Mouse (Mus musculus) forebrain, embryonic 14.5 days (tissue): ENCODE measurements around the gene Cdk5rap2. TPM values are rescaled to one million over a fixed set of nuclear protein-coding genes. Genes with fewer than 3 reads are reported as not detected.

ENCODE experiments used
- ATAC-seq: fragments of 200-750 bp; cut with Nextera tagmentation; 2 replicates; pipeline ENCODE4 v1.8.0; 2017; ENCODE audit warnings: mild to moderate bottlenecking, moderate library complexity
- DNase-seq: peaks from one replicate; pipeline ENCODE4 v3.0.0-alpha.2; 2015; ENCODE audit warnings: low spot score
- H3K27ac ChIP-seq: fragments of 300-500 bp; sonication (generic); 2 replicates; pipeline ENCODE4 v1.5.1; 2014; ENCODE audit warnings: low read depth, mild to moderate bottlenecking, control low read depth, low read length, moderate library complexity
- H3K27me3 ChIP-seq: fragments of 300-500 bp; sonication (generic); replicated peaks from 2 replicates; pipeline ENCODE4 v1.6.1; 2014; ENCODE audit warnings: low read length, control low read depth, mixed read lengths; ENCODE audit not compliant: control insufficient read depth, insufficient read depth
- H3K36me3 ChIP-seq: fragments of 300-500 bp; sonication (generic); 2 replicates; pipeline ENCODE4 v1.6.1; 2014; ENCODE audit warnings: low read length, control low read depth; ENCODE audit not compliant: control insufficient read depth, insufficient read depth
- H3K4me1 ChIP-seq: fragments of 300-500 bp; sonication (generic); 2 replicates; pipeline ENCODE4 v1.6.1; 2014; ENCODE audit warnings: antibody characterized with exemption, low read length, control low read depth; ENCODE audit not compliant: control insufficient read depth, insufficient read depth
- H3K4me2 ChIP-seq: fragments of 300-500 bp; sonication (generic); 2 replicates; pipeline ENCODE4 v1.6.1; 2014; ENCODE audit warnings: mild to moderate bottlenecking, control low read depth, low read length
- H3K4me3 ChIP-seq: fragments of 300-500 bp; sonication (generic); 2 replicates; pipeline ENCODE4 v1.5.1; 2014; ENCODE audit warnings: low read depth, low read length, control low read depth
- H3K9ac ChIP-seq: fragments of 300-500 bp; sonication (generic); 2 replicates; pipeline ENCODE4 v1.6.1; 2014; ENCODE audit warnings: mild to moderate bottlenecking, low read length, control low read depth, moderate library complexity
- H3K9me3 ChIP-seq: fragments of 300-500 bp; sonication (generic); replicated peaks from 2 replicates; pipeline ENCODE4 v1.6.1; 2016; ENCODE audit warnings: low read length, control low read depth, mixed read lengths; ENCODE audit not compliant: control insufficient read depth
- WGBS: fragments of 180-500 bp; shearing (Covaris S2); extraction: QIAGEN DNeasy Blood & Tissue Kit; methylation state at CpG from one replicate; pipeline ENCODE4 v1.1.7; 2014; 5-methylcytosine and 5-hydroxymethylcytosine counted together
- polyA plus RNA-seq: library from polyadenylated mRNA; unstranded; fragments of >200 nt; fragmentation: Nextera tagmentation; extraction: Ambion mirVana; gene quantifications from 2 replicates; pipeline ENCODE4 v1.2.1, GENCODE M21; 2014

Gene Cdk5rap2
- polyA plus RNA-seq, 1 experiment from 2014 or later: 14.7 TPM

- 55% methylated on average over 9 of the region's 9 CpGs for WGBS
- no peak overlapping the region for H3K4me3 ChIP-seq
- H3K27ac ChIP-seq: no peak overlapping the region
- H3K4me1 ChIP-seq: 0 out of 2 replicates have a peak, but pooled peaks cover 3% of the 10 kb centered on the region
- no peak overlapping the region for H3K9ac ChIP-seq
- H3K27me3 ChIP-seq: no peaks in the 10 kb centered on the region
- H3K4me2 ChIP-seq: no peak overlapping the region
- H3K9me3 ChIP-seq: no peaks in the 10 kb centered on the region
- peaks cover 36% of the 10 kb centered on the region for H3K36me3 ChIP-seq
- peak; percentile 74 for DNase-seq
- ATAC-seq: peak; percentile 88
Measured at GRCm38 (mm10) chr4:70301187-70301586, 109.1 kb downstream of the Cdk5rap2 start.

GRCm38 (mm10) chr4:70289361-70289760 is 120.9 kb downstream of the Cdk5rap2 start:
- peaks cover 29% of the 10 kb centered on the region for H3K36me3 ChIP-seq
- 83% methylated on average over 6 of the region's 6 CpGs for WGBS
- ATAC-seq (no peak), DNase-seq (no peak)
- H3K4me2 ChIP-seq: no peak overlapping the region
- no peaks in the 10 kb centered on the region for H3K9me3 ChIP-seq
- no peak overlapping the region for H3K27ac ChIP-seq
- no peak overlapping the region for H3K4me3 ChIP-seq
- no peaks in the 10 kb centered on the region for H3K27me3 ChIP-seq
- H3K4me1 ChIP-seq: no peaks in the 10 kb centered on the region
- no peak overlapping the region for H3K9ac ChIP-seq

- Histone ChIP-seq H3K27me3 (no peaks in the 10 kb centered on the region), H3K9ac (no peak overlapping the region), H3K36me3 (peaks cover 36% of the 10 kb centered on the region), H3K4me1 (no peaks in the 10 kb centered on the region), H3K4me3 (no peak overlapping the region), H3K27ac (no peak overlapping the region), H3K4me2 (no peak overlapping the region), H3K9me3 (no peaks in the 10 kb centered on the region)
- DNase-seq (no peak), ATAC-seq (no peak)
- WGBS: 86% methylated on average over 9 of the region's 9 CpGs
Measured at GRCm38 (mm10) chr4:70283163-70283562, 127.1 kb downstream of the Cdk5rap2 start.

GRCm38 (mm10) chr4:70278882-70279281 is 131.4 kb downstream of the Cdk5rap2 start:
- no peak for ATAC-seq
- Histone ChIP-seq H3K27me3 (no peaks in the 10 kb centered on the region), H3K4me1 (no peaks in the 10 kb centered on the region), H3K9ac (no peak overlapping the region), H3K4me3 (no peak overlapping the region), H3K9me3 (no peaks in the 10 kb centered on the region), H3K36me3 (peaks cover 33% of the 10 kb centered on the region), H3K27ac (no peak overlapping the region), H3K4me2 (no peak overlapping the region)
- DNase-seq: peak; percentile 34
- WGBS: 91% methylated on average over 4 of the region's 4 CpGs

- H3K36me3 ChIP-seq: peaks cover 29% of the 10 kb centered on the region
- ATAC-seq: no peak
- no peak overlapping the region for H3K9ac ChIP-seq
- H3K9me3 ChIP-seq: no peaks in the 10 kb centered on the region
- DNase-seq: no peak
- no peak overlapping the region for H3K27ac ChIP-seq
- no peaks in the 10 kb centered on the region for H3K4me1 ChIP-seq
- no peak overlapping the region for H3K4me3 ChIP-seq
- no peak overlapping the region for H3K4me2 ChIP-seq
- no peaks in the 10 kb centered on the region for H3K27me3 ChIP-seq
- WGBS: 94% methylated on average over 3 of the region's 3 CpGs
Measured at GRCm38 (mm10) chr4:70278057-70278456, 132.2 kb downstream of the Cdk5rap2 start.

- 94% methylated on average over 4 of the region's 4 CpGs for WGBS
- no peak for DNase-seq
Measured at GRCm38 (mm10) chr4:70272943-70273342, 137.3 kb downstream of the Cdk5rap2 start.

GRCm38 (mm10) chr4:70272527-70272926 is 137.7 kb downstream of the Cdk5rap2 start:
- no peak overlapping the region for H3K9ac ChIP-seq
- H3K27me3 ChIP-seq: no peaks in the 10 kb centered on the region
- no peaks in the 10 kb centered on the region for H3K9me3 ChIP-seq
- H3K4me3 ChIP-seq: no peak overlapping the region
- ATAC-seq (no peak), DNase-seq (no peak)
- H3K27ac ChIP-seq: no peak overlapping the region
- WGBS: 91% methylated on average over 4 of the region's 4 CpGs
- no peak overlapping the region for H3K4me2 ChIP-seq
- no peaks in the 10 kb centered on the region for H3K4me1 ChIP-seq
- peaks cover 28% of the 10 kb centered on the region for H3K36me3 ChIP-seq

More at GRCm38 (mm10) chr4:70272943-70273342, 137.3 kb downstream of the Cdk5rap2 start:
- no peak for ATAC-seq
- no peaks in the 10 kb centered on the region for H3K9me3 ChIP-seq
- H3K27ac ChIP-seq: no peak overlapping the region
- H3K27me3 ChIP-seq: no peaks in the 10 kb centered on the region
- H3K4me1 ChIP-seq: no peaks in the 10 kb centered on the region
- H3K9ac ChIP-seq: no peak overlapping the region
- H3K36me3 ChIP-seq: peaks cover 28% of the 10 kb centered on the region
- no peak overlapping the region for H3K4me2 ChIP-seq
- no peak overlapping the region for H3K4me3 ChIP-seq

GRCm38 (mm10) chr4:70267213-70267906 is 142.9 kb downstream of the Cdk5rap2 start:
- no peak overlapping the region for H3K4me3 ChIP-seq
- no peak overlapping the region for H3K4me2 ChIP-seq
- H3K27ac ChIP-seq: no peak overlapping the region
- no peak for DNase-seq
- H3K9ac ChIP-seq: no peak overlapping the region
- peaks cover 44% of the 10 kb centered on the region for H3K36me3 ChIP-seq
- 88% methylated on average over 2 of the region's 2 CpGs for WGBS
- H3K4me1 ChIP-seq: no peaks in the 10 kb centered on the region
- H3K27me3 ChIP-seq: no peaks in the 10 kb centered on the region
- H3K9me3 ChIP-seq: no peaks in the 10 kb centered on the region
- ATAC-seq: no peak

- Histone ChIP-seq H3K4me2 (no peak overlapping the region), H3K27ac (no peak overlapping the region), H3K4me3 (no peak overlapping the region), H3K9ac (no peak overlapping the region), H3K4me1 (no peaks in the 10 kb centered on the region), H3K27me3 (no peaks in the 10 kb centered on the region), H3K9me3 (no peaks in the 10 kb centered on the region), H3K36me3 (peaks cover 38% of the 10 kb centered on the region)
- peak; percentile 55; the same call in 1 of the 2 replicates for ATAC-seq
- peak; percentile 64 for DNase-seq
- 55% methylated on average over 6 of the region's 6 CpGs for WGBS
Measured at GRCm38 (mm10) chr4:70265248-70265647, 145.0 kb downstream of the Cdk5rap2 start.
